Mouse (Mus musculus) heart, embryonic 11.5 days (tissue): ENCODE measurements around the gene Fggy. TPM values are rescaled to one million over a fixed set of nuclear protein-coding genes. Genes with fewer than 3 reads are reported as not detected.

ENCODE experiments used
- ATAC-seq: fragments of 200-750 bp; cut with Nextera tagmentation; replicated peaks from 2 replicates; pipeline ENCODE4 v1.8.0; 2017; ENCODE audit warnings: moderate library complexity; ENCODE audit not compliant: insufficient number of reproducible peaks, low FRiP score, low TSS enrichment
- H3K27ac ChIP-seq: fragments of 300-500 bp; sonication (generic); 2 replicates; pipeline ENCODE4 v1.5.1; 2014; ENCODE audit warnings: mild to moderate bottlenecking, low read depth, low read length
- H3K27me3 ChIP-seq: fragments of 300-500 bp; sonication (generic); 2 replicates; pipeline ENCODE4 v1.6.1; 2014; ENCODE audit warnings: mild to moderate bottlenecking, low read length, mixed read lengths; ENCODE audit not compliant: control insufficient read depth, insufficient read depth
- H3K36me3 ChIP-seq: fragments of 300-500 bp; sonication (generic); 2 replicates; pipeline ENCODE4 v1.6.1; 2014; ENCODE audit warnings: mild to moderate bottlenecking, low read length, moderate library complexity, mixed read lengths; ENCODE audit not compliant: control insufficient read depth, insufficient read depth
- H3K4me1 ChIP-seq: fragments of 300-500 bp; sonication (generic); 2 replicates; pipeline ENCODE4 v1.6.1; 2014; ENCODE audit warnings: low read length; ENCODE audit not compliant: control insufficient read depth, insufficient read depth
- H3K4me2 ChIP-seq: fragments of 300-500 bp; sonication (generic); 2 replicates; pipeline ENCODE4 v1.6.1; 2014; ENCODE audit warnings: mild to moderate bottlenecking, moderate library complexity
- H3K4me3 ChIP-seq: fragments of 300-500 bp; sonication (generic); 2 replicates; pipeline ENCODE4 v1.5.1; 2014; ENCODE audit warnings: low read depth, low read length
- H3K9ac ChIP-seq: fragments of 300-500 bp; sonication (generic); 2 replicates; pipeline ENCODE4 v1.6.1; 2014; ENCODE audit warnings: mild to moderate bottlenecking, low read depth, low read length, moderate library complexity
- H3K9me3 ChIP-seq: fragments of 300-500 bp; sonication (generic); replicated peaks from 2 replicates; pipeline ENCODE4 v1.6.1; 2016; ENCODE audit warnings: low read length; ENCODE audit not compliant: control insufficient read depth
- WGBS: fragments of 180-500 bp; shearing (Covaris S2); extraction: QIAGEN DNeasy Blood & Tissue Kit; methylation state at CpG from one replicate; pipeline ENCODE4 v1.1.7; 2014; ENCODE audit not compliant: insufficient replicate concordance; 5-methylcytosine and 5-hydroxymethylcytosine counted together
- polyA plus RNA-seq: library from polyadenylated mRNA; unstranded; fragments of >200 nt; fragmentation: Nextera tagmentation; extraction: Ambion mirVana; gene quantifications from 2 replicates; pipeline ENCODE4 v1.2.1, GENCODE M21; 2014

Gene Fggy
- polyA plus RNA-seq, 1 experiment from 2014 or later, result 5.9 TPM

- Histone ChIP-seq H3K9me3 (no peaks in the 10 kb centered on the region), H3K9ac (no peak overlapping the region), H3K27me3 (no peaks in the 10 kb centered on the region), H3K4me2 (no peak overlapping the region), H3K4me3 (no peak overlapping the region), H3K36me3 (no peaks in the 10 kb centered on the region), H3K4me1 (0 out of 2 replicates have a peak, but pooled peaks cover 5% of the 10 kb centered on the region), H3K27ac (no peak overlapping the region)
- ATAC-seq, result no peak
- 64% methylated on average over 3 of the region's 3 CpGs for WGBS
These were observed 215.4 kb downstream of the Fggy start for GRCm38 (mm10) chr4:95772663-95773062.

DNA sequence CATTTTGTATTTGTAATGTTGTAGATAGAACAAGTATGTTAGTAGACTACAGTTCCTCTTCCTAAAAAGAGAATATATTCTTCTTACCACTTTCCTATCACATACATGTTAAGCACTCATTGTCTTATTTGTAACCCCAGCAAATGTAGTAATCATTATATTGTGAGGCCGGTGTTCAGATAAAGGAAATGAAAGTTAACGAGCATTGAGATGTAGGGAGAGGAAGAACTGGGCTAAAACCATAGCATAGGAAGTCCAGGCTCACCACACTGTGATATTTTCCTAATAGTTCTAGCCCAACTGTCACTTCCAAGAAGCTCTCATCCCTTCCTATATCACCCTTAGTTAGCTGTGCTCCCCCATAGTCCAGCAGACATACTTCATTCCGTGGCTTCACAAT, 218.3 kb downstream of the Fggy start:
- 72% methylated on average over 3 of the region's 3 CpGs for WGBS
- ATAC-seq, result no peak
- H3K4me1 ChIP-seq, result 0 out of 2 replicates have a peak, but pooled peaks cover 5% of the 10 kb centered on the region

DNA sequence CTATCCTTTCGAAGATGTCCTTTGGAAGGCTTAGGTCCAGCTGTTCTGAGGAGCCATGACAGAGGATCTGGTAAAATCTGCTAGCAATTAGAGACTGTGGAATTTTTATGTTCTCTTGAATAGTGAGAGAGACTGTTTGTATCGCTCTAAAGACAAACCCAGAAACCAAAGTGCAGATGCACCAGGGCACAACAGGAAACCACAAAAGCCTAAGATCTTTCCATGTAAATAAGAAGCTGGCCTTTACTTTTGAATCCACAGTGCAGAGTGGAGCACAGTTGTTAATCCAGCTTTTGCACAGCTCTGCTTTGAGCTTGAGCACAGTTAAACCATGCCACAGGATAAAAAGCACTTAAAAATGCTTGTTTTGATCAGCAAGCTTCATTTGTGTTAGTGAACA, 220.5 kb downstream of the Fggy start:
- no peaks in the 10 kb centered on the region for H3K27me3 ChIP-seq
- H3K9me3 ChIP-seq, result no peaks in the 10 kb centered on the region
- H3K4me2 ChIP-seq, result no peak overlapping the region
- H3K27ac ChIP-seq, result no peak overlapping the region
- no peak overlapping the region for H3K4me3 ChIP-seq
- no peak for ATAC-seq
- 76% methylated on average over 2 of the region's 2 CpGs for WGBS
- 0 out of 2 replicates have a peak, but pooled peaks cover 5% of the 10 kb centered on the region for H3K4me1 ChIP-seq
- no peak overlapping the region for H3K9ac ChIP-seq
- no peaks in the 10 kb centered on the region for H3K36me3 ChIP-seq

More for the DNA sequence above, 218.3 kb downstream of the Fggy start:
- H3K9ac ChIP-seq, result no peak overlapping the region
- no peaks in the 10 kb centered on the region for H3K27me3 ChIP-seq
- no peaks in the 10 kb centered on the region for H3K9me3 ChIP-seq
- no peaks in the 10 kb centered on the region for H3K36me3 ChIP-seq
- no peak overlapping the region for H3K27ac ChIP-seq
- H3K4me2 ChIP-seq, result no peak overlapping the region
- H3K4me3 ChIP-seq, result no peak overlapping the region

DNA sequence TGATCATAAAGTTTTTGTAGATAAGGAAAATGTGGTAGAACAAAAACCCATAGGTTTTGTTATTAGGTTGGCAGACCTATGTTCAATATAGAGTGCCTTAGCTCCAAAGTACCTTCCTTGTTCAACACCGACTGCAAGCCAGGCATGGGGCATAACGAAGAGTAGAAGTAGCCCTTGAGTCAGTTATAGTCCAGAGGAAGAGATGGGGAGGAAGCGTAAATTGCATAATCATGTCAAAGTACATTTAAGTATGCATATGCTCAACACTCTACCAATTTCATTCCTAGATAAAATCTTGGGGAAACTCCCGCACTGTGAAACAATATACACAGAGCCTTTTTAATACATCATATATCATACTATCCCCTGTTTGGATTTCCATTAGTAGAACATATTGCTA, 221.2 kb downstream of the Fggy start:
- no peak overlapping the region for H3K9ac ChIP-seq
- no peak overlapping the region for H3K27ac ChIP-seq
- H3K4me3 ChIP-seq, result no peak overlapping the region
- no peak overlapping the region for H3K4me2 ChIP-seq
- H3K9me3 ChIP-seq, result no peaks in the 10 kb centered on the region
- no peaks in the 10 kb centered on the region for H3K27me3 ChIP-seq
- H3K36me3 ChIP-seq, result no peaks in the 10 kb centered on the region
- 0 out of 2 replicates have a peak, but pooled peaks cover 5% of the 10 kb centered on the region for H3K4me1 ChIP-seq
- 89% methylated on average over 4 of the region's 4 CpGs for WGBS
- ATAC-seq, result no peak

- H3K9ac ChIP-seq, result no peak overlapping the region
- H3K27me3 ChIP-seq, result no peaks in the 10 kb centered on the region
- H3K27ac ChIP-seq, result no peak overlapping the region
- WGBS, result 69% methylated on average over 4 of the region's 4 CpGs
- H3K36me3 ChIP-seq, result no peaks in the 10 kb centered on the region
- H3K4me2 ChIP-seq, result no peak overlapping the region
- ATAC-seq, result no peak
- no peaks in the 10 kb centered on the region for H3K9me3 ChIP-seq
- peaks cover 3% of the 10 kb centered on the region; the same call in 1 of the 2 replicates for H3K4me1 ChIP-seq
- H3K4me3 ChIP-seq, result no peak overlapping the region
These were observed 227.0 kb downstream of the Fggy start for GRCm38 (mm10) chr4:95784146-95784895.

- Histone ChIP-seq H3K27ac (no peak overlapping the region), H3K36me3 (no peaks in the 10 kb centered on the region), H3K9me3 (no peaks in the 10 kb centered on the region), H3K4me3 (no peak overlapping the region), H3K4me2 (no peak overlapping the region), H3K27me3 (no peaks in the 10 kb centered on the region), H3K4me1 (peaks cover 3% of the 10 kb centered on the region; the same call in 1 of the 2 replicates), H3K9ac (no peak overlapping the region)
- WGBS, result 40% methylated on average over 2 of the region's 2 CpGs
- ATAC-seq, result no peak
These were observed 230.3 kb downstream of the Fggy start for GRCm38 (mm10) chr4:95787609-95788008.

DNA sequence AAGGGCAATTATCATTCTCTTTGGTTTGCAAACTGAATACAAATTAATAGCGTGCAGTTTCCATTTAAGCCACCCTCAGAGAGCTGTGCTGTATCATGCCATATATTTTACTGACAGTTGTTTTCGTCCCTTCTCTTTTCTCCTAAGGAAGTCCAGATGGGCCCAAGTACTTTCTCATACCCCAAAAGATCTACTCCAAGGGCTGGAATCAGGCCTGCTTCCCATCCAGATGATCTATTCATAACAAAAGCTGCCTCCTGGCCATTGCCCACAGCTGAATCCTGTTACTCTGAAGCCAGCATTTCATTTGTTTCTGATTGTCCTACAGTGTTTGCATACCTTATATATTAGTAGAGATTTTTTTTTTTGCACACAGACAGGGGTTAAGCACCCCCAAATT, 231.6 kb downstream of the Fggy start:
- no peak for ATAC-seq
- no peak overlapping the region for H3K4me3 ChIP-seq
- peaks cover 7% of the 10 kb centered on the region; the same call in 1 of the 2 replicates for H3K4me1 ChIP-seq
- H3K36me3 ChIP-seq, result no peaks in the 10 kb centered on the region
- WGBS, result 63% methylated on average over 2 of the region's 2 CpGs
- H3K4me2 ChIP-seq, result no peak overlapping the region
- H3K9me3 ChIP-seq, result no peaks in the 10 kb centered on the region
- H3K9ac ChIP-seq, result no peak overlapping the region
- H3K27ac ChIP-seq, result no peak overlapping the region
- no peaks in the 10 kb centered on the region for H3K27me3 ChIP-seq

DNA sequence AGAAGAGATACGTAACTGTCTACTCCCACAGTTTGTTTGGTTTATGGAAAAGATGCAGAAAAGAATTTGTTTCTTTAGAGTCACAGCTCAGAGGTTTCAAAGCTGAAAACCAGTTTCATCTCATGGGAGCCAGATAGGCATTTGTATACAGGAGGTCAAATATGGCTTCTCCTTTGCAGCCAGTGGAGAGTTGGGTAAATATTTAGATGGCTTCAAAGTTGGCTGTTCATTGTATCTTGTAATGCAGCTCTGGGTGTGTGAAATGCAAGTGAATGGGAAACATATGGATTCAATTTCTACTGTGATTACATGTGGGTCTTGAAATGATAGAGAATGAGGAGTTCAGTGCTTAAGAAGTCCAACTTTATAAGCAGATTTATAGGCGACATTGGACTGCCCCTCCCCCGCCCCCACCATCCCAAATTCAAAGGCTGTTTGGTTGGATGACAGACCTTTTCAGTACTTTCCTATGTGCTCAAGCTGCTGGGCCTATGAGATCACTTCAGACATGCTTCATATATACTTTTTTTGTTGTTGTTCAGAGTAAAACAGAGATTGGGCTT, 234.7 kb downstream of the Fggy start:
- peaks cover 14% of the 10 kb centered on the region; the same call in 1 of the 2 replicates for H3K4me1 ChIP-seq
- no peaks in the 10 kb centered on the region for H3K36me3 ChIP-seq
- H3K9ac ChIP-seq, result no peak overlapping the region
- no peaks in the 10 kb centered on the region for H3K9me3 ChIP-seq
- H3K4me2 ChIP-seq, result no peak overlapping the region
- ATAC-seq, result no peak
- no peak overlapping the region for H3K4me3 ChIP-seq
- H3K27ac ChIP-seq, result no peak overlapping the region
- H3K27me3 ChIP-seq, result no peaks in the 10 kb centered on the region
- 81% methylated on average over 3 of the region's 3 CpGs for WGBS
